ENCODE assay signal across 1 mouse cellular context in the genomic region with DNA sequence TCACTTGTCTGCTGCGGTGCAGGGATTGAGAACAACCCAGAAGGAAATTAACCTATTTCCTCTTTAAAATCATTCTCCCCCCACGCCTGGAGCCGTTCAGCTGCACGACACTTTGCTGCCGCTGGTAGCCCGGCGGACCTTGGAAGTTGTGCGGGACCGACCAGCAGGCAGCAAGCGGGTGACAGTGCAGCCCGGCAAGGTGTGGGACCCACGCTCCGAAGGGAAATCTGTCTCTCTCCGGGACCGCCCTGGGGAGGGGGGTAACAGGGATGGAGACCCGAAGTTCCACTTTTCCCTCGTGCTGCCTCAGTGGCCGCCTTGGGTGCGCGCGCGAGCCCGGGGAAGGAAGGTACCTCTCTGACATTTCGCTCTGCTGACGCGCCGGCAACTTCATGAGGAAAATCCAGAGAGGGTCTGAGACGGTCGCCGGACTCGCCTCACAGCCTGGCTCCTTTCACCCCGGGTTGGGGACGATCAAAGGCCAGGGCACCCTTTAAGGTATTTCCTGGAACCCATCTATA.
TF ChIP-seq lines count a peak whose summit lies in the region.

No protein-coding gene starts in this region.

TF ChIP-seq in MEL, 35 proteins besides CTCF, POLR2A, EP300 and RAD21 (continued from another document):
- TF ChIP-seq MAX (IDR thresholded peaks at IDR 0.05; ENCODE audit: low read length) (peak; percentile 53; the same call in 1 of the 2 replicates), KAT2A (conservative IDR thresholded peaks at IDR 0.05; ENCODE audit: low read depth, low read length) (no peak), POLR2AphosphoS5 (IDR thresholded peaks at IDR 0.05; ENCODE audit: borderline replicate concordance, low read depth, low read length) (no peak), RCOR1 (IDR thresholded peaks at IDR 0.05; ENCODE audit: low read depth, low read length) (no peak), NRF1 (IDR thresholded peaks at IDR 0.05; ENCODE audit: insufficient read depth, low read depth, low read length, poor library complexity, severe bottlenecking) (no peak), MAZ (IDR thresholded peaks at IDR 0.05; ENCODE audit: low read depth, low read length) (no peak), MEF2A (IDR thresholded peaks at IDR 0.05; ENCODE audit: extremely low read depth, insufficient replicate concordance, low read depth, low read length, poor library complexity, severe bottlenecking) (no peak), ZMIZ1 (IDR thresholded peaks at IDR 0.05; ENCODE audit: low read depth, low read length) (no peak), GATA1 (IDR thresholded peaks at IDR 0.05; ENCODE audit: low read depth, low read length) (no peak), CHD1 (IDR thresholded peaks at IDR 0.05; ENCODE audit: low read depth, low read length) (no peak; the same call in 1 of the 2 replicates), HCFC1 (IDR thresholded peaks at IDR 0.05; ENCODE audit: low read depth, low read length) (0 out of 2 replicates have a peak, but pooled peaks have one; percentile 7), MYB (IDR thresholded peaks at IDR 0.05; ENCODE audit: low read depth, low read length) (no peak), TAL1 (IDR thresholded peaks at IDR 0.05; ENCODE audit: low read length) (no peak), MAFK (IDR thresholded peaks at IDR 0.05; ENCODE audit: borderline replicate concordance, low read depth, low read length) (no peak), USF1 (IDR thresholded peaks at IDR 0.05; ENCODE audit: low read depth, low read length) (no peak), ELF1 (IDR thresholded peaks at IDR 0.05; ENCODE audit: low read depth, low read length) (no peak), MYC (IDR thresholded peaks at IDR 0.05; ENCODE audit: low read depth, low read length) (no peak; the same call in 1 of the 2 replicates), NELFE (IDR thresholded peaks at IDR 0.05; ENCODE audit: low read depth, low read length) (0 out of 2 replicates have a peak, but pooled peaks have one; percentile 28)
